Mouse (Mus musculus) myocyte (in vitro differentiated cells): ENCODE measurements around the gene Ostc.

Experiments used
- CEBPB ChIP-seq: IDR thresholded peaks from 2 replicates; pipeline ENCODE4 v1.6.1; 2011; ENCODE audit warnings: mild to moderate bottlenecking, moderate library complexity; ENCODE audit not compliant: poor library complexity, insufficient read depth, severe bottlenecking
- E2F4 ChIP-seq: IDR thresholded peaks from one replicate; pipeline ENCODE4 v1.6.1; 2011; ENCODE audit warnings: mild to moderate bottlenecking, control low read depth, moderate library complexity; ENCODE audit not compliant: insufficient read depth
- MAX ChIP-seq: IDR thresholded peaks from one replicate; pipeline ENCODE4 v1.6.1; 2011; ENCODE audit warnings: low read depth, mild to moderate bottlenecking, control low read depth
- POLR2A ChIP-seq: IDR thresholded peaks from one replicate; pipeline ENCODE4 v1.6.1; 2011; ENCODE audit warnings: low read depth, mild to moderate bottlenecking, control low read depth, moderate library complexity; ENCODE audit not compliant: insufficient read length
- REST ChIP-seq: IDR thresholded peaks from one replicate; pipeline ENCODE4 v1.6.1; 2011; ENCODE audit warnings: mild to moderate bottlenecking, control low read depth, moderate library complexity; ENCODE audit not compliant: insufficient read depth, insufficient read length
- TCF12 ChIP-seq: IDR thresholded peaks from one replicate; pipeline ENCODE4 v1.6.1; 2011; ENCODE audit warnings: mild to moderate bottlenecking, control low read depth; ENCODE audit not compliant: poor library complexity, insufficient read depth, severe bottlenecking
- TCF3 ChIP-seq: IDR thresholded peaks from one replicate; pipeline ENCODE4 v1.6.1; 2011; ENCODE audit warnings: low read depth, control low read depth; ENCODE audit not compliant: insufficient read length
- USF1 ChIP-seq: IDR thresholded peaks from one replicate; pipeline ENCODE4 v1.6.1; 2011; ENCODE audit warnings: low read depth, mild to moderate bottlenecking, control low read depth, moderate library complexity

GRCm38 (mm10) chr3:130685014-130685366 is 24.3 kb downstream of the Ostc start:
- TF ChIP-seq TCF12 (no peak), MAX (no peak), TCF3 (no peak), E2F4 (no peak), POLR2A (no peak), REST (no peak), CEBPB (no peak), USF1 (no peak)
